Mouse (Mus musculus) c-Kit-positive CD71-positive TER-119-negative erythroid progenitor cells, embryonic 14.5 days (primary cell): Measurements from ENCODE around the gene Degs2.

ENCODE experiments used
- DNase-seq: peaks from one replicate; pipeline ENCODE4 v3.0.0-alpha.2; 2013; ENCODE audit warnings: low read depth

Degs2 gene

DNA sequence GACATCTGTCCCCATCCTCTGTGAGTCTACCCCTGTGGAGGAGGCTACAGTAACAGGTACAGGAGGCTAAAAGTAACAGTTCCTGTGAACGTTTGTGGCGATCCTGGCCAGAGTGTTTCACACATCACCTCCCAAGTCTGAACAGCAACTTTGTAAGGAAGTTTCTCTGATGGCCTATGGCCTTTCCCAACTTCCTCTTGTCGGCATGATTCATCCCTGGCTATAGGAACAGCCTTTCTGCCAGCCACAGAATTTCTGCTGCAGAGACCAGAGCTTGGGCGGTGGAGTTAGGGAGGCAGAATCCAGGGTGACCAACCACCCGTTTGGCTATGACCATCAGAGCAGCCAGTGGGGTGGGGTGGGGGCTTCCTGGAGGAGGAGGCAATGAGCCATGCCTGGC lies 2.1 kb downstream of the Degs2 start:
- DNase-seq = no peak

DNA sequence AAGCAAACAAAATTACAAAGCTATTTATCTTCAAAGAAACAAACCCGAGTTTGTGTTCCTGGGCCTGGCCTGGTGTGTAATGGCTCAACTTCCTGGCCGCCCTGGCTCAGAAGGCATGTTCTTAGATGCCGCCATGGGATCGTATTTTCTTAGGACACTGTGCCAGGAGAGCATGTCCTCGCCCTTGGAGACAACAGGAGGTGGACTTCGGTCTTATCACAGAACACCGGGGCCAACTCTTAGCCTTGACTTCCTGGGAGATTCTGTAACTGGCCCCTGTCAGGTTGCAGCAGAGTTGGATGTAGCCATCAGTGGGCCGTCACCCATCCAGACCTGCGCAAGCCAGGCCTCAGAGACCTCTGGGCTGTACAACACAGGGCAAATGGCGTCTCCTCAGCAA lies 2.5 kb downstream of the Degs2 start:
- no peak for DNase-seq

DNA sequence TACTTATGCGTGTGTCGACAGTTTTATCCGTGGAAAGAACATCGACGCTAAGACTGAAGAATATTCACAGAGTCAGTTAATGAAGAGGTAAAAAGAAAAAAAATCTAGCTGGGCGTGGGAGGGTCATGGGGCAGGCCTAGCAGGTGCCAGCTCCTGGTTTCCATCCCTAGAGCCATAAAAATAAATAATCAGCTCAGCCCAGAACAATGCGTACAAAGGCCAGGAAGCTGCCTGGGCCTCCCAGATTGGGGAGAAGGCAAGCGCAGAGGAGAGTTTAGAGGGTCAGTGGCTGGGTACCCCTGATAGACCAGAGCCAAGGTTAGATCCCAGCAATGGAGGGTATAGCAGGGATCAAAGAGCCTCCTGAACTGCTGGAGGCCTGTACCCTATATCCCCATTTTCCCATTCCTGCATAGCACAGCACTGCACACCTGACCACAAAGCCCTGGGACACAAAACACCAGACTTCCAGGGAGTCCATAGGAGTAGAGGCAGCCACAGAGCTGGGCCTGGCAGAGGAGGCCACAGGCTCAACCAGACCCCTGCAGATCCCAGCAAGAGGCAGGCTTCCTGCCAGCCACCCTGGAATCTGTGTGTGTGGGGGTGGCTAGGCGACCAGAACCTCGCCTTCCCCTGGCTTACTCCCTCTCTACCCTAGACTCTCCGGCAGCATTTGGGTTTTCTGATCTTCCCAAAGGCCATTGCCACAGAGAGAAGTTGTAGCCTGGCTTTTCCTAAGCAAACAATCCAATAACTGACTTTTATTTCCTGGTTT lies 3.2 kb downstream of the Degs2 start:
- no peak for DNase-seq

DNA sequence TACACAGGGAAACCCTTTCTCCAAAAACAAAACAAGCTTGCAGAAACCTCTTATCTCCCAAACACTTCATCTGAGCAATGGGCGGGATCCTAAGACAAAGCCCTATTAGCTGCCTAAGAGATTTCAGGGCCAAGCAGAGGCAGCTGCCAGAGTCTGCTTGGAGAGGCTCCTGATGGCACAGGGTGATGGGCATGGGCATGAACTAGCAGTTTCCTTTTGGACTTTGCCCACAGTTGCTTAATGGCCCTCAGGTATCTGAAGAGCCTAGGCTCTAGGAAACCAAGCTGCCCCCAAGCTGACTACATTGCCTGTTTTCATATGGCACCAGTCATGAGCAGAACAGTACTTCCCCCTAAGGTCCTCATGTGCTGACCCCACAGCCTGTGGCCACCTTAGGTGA lies 7.9 kb downstream of the Degs2 start:
- no peak for DNase-seq

DNA sequence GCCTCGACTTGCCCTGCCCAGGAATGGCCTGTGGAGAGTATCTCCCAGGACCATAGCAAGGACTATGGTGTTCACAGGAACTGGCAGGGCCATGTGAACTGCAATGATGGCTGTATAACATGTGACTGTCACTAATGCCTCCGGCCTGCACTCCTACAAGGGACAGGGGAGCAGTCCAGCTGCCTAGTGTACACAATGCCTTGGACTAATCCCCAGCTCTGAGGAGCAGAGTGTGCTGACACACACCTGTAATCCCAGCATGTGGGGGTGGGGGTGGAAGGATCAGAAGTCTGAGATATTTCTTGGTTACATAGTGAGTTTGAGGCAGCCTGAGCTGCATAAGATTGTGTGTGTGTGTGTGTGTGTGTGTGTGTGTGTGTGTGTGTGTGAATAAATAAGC lies 8.5 kb downstream of the Degs2 start:
- no peak for DNase-seq

DNA sequence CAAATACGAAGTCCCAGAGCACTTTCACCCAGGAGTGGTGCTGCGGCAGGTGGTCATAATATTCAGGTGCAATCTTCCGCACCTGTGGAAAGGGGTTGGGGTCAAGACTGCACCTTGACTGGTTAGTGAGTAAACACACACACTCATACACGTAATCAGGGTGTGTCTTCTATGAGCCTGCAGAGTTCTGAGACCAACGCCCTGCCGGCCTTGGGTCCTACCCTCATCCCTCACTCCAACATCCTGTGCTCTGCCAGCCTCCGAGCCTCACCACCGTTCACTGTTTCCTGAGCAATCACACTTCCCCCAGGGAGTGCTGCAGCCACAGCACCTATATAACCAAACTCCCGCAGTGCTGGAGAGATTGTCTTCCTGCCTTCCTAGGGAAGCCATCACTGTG lies 11.6 kb downstream of the Degs2 start:
- no peak for DNase-seq

DNA sequence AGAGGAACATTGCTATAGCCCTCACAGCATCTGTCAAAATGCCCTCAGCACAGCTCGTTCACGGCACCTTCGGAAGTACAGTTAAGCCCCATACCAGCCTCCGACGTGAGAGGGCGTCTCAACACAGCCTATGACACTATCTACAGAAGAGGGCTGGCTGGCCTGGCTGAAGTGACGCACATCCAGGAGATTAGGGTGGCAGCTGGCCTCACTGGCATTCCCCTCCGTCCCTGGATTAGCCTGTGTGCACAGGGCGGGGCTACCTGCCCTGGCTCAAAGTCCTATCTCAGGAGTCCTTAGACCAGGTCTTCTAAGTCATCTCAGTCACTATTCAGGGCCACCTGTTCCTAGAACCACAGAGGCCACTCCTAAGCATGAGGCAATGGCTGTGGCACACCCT lies 12.9 kb downstream of the Degs2 start:
- DNase-seq = no peak

DNA sequence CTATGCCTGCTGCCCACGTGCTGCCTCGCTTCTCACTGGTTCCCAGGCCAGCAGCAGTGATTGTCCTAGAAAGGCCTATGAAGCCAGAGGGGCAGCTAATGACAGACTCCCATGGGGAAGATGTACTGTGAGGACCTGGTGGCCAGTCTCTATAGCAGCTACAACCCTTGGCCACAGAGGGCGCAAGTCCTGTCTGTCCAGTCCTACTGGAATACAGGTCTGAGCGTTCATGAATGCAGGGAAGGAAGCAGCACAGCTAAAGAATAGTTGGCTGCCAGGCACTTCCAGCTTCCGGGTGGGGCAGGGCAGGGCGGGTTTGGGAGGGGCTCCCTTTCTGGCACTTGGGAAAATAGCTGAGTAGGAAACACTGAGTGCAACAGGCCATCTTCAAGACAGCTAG lies 15.2 kb downstream of the Degs2 start:
- no peak for DNase-seq

DNA sequence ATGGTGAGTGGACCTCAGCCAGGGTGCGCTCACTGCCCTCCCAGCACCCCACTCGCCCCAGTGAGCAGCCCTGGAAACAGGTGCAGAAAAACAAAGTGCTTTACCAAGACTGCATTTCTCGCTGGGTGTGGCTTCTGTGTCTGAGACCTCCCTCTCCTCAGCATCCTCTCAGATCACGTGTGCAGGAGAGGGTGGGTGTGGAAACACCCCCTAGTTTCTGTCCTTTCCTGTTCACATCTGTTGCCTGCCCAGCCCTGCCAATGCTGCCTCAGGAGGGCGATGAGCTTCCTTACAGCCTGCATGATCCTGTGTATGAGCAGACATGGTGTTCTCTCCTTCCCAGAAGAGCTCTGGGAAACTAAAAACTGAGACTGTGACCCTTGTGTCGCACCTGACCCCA lies 15.7 kb downstream of the Degs2 start:
- no peak for DNase-seq

DNA sequence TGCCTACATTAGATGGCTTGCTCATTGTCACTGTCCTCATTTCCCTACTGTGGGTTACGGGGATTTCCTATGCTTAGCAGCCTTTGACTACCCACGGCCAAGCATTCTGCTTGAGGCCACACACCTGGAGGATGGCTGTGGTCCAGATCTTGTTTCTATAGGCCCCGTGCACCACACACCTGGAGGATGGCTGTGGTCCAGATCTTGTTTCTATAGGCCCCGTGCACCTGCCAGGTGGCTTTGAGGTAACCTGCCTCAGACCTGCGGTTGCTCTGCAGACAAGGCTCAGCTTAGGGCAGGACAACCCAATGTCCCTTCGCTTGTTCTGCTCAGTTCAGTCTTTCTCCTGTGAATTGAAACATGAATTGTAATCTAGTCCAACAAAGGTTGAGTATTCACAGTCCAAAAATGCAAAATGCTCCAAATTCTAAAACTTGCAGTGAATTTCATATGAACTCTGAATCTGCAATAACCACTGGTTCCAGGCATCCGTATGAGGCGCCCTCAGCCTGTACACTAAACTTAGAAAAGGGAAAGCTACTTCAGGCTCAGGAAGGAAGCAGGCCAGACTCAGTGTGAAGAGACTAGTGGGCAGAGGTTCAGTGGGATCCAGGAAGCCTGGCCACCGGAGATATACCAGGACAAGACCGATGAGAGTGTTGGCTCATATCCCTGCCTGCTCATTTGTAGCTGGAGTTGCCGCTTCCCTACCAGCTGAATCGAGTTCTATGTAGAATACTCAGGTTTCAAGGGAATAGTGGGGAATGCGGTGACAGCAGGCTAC lies 19.7 kb downstream of the Degs2 start:
- DNase-seq = no peak

DNA sequence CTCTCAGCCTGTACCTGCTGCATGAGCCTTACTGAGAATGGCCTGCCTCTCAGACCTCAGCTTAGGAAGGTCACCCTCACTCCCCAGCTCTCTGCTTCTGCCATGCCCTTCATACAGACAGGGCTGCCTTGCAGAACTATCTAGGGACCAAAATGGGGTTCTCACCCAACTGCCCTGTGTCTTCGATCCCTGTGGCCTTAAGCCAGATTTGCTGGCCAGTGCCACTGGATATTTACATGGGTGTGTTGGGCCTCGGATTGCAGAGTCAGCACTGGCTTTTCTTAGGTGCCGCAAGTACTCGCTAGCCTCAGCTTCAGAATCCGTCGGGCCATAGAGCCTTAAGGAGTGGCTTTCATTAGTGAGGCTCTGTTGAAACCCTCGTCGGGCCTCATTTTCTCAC lies 21.3 kb downstream of the Degs2 start:
- DNase-seq = no peak

DNA sequence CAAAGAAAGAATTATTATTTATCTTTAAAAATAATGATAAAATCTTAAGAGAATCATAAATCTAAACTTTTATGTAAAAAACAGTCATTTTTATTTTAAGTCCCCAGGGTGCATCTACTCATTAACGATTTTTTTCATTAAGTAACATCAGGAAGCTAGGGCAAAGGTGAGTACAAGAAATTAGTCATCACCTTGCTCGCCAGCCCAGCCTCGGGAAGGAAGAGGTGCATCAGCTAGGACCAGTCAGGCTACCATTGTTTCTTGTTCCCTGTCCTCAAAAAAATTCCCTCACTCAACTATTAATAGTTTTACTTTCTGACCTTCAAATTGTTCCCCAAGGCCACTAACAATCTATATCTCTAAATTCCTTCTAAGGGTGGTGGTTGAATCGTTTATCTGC lies 23.7 kb downstream of the Degs2 start:
- DNase-seq = no peak

DNA sequence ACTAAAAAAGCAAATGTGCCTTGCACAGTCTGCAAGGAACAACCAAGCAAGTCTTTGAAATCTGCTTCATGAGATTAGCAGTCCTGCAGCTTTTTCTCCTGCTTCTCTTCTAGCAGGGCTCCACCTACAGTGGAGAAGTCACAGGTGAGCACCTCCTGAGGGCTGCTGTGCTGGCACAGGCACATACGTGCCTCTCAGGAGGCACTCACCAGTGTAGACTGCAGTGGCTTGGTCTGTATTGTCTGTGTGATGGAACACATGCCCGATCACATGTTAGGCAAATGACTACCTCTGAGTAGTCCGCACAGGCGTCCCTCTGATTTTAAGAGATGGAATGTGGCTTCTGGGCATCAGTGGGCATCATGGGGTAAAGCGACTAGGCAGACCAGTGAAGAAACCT lies 25.0 kb downstream of the Degs2 start:
- no peak for DNase-seq

DNA sequence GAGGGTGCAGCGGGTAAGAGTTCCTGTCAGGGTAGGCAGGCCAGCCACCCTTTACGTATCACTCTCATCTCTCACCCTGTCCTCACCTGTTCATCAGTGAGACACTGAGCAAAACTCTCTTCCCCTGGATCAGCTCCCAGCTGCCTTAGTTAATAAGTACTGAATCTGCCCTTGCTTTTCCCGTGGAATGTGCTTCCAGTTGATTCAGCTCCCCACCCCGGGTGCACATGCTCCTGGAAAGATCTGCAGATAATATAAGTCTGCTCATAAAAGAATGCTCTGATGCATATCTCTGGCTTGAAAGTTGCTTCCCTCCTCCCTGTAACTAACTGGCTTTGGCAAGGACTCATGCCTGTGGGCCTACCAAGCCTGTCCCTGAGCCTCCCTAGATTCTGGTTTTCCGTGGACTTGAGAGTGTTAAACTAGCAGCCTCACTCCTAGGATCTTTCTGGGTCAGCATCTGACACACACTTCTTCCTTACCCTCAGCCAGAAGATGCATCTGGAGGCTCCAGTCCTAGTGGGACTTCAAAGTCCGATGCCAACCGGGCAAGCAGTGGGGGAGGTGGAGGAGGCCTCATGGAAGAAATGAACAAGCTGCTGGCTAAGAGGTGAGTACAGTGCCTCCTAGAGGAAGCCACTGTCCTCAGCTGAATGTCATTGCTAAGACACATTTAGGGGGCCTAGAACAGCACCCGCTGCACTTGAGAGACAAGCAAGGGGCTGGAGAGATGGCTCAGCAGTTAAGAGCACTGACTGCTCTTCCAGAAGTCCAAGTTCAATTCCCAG lies 26.3 kb downstream of the Degs2 start:
- no peak for DNase-seq

DNA sequence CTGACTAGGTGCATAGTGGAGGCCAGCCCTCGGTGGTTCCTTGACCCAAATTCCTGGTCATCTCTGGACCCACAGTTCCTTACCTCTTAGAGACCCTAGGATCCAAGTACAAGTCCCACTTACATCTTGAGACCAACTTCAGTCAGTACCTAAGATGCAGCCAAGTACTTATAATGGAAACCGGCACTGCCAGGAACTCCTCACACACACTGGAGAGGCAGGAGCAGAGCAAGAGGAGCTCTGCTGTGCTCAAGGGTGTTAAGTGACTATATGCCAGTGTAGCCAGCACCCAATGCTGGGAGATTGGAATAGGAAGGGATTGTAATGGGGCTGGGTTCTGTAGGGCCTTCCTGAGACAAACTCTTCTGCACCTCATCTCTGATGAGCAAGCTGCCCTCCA lies 27.2 kb downstream of the Degs2 start:
- no peak for DNase-seq

DNA sequence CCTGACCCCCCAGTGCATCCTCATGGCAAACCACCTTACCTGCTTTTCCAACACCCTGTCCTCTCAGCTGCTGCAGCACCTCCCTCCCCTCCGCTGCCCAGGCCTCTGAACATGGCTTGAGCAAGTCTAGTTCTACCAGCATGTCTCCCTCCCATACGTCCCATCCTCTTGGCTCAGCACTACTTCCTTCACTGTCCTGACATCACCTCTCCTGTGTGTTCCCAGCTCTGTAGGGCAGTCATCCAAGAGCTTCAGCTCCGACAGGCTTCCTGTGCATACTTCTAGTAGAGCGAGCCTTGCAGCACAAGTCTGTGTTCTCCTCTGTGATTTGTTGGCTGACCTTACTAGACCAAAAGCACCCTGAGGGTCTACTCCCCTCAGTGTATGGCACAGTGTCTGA lies 27.6 kb downstream of the Degs2 start:
- no peak for DNase-seq

DNA sequence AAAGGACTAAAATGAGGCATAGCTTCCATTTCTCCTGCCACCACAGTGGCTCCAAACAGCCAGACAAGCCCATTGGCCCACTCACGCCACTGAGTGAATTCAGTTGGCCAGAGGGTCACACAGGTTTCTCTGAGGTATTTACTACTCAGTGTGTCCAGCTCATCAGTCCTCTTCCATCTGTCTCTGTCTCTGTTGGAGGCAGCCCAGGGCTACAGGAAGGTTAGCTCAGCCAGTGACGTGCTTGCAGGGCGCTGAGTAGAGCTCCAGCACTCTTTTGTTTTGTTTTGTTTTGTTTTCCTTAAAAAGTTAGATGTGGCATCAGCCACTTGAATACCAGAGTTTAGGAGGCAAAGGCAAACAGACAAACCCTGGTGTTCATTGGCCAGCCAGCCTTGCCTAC lies 28.6 kb downstream of the Degs2 start:
- DNase-seq = no peak

DNA sequence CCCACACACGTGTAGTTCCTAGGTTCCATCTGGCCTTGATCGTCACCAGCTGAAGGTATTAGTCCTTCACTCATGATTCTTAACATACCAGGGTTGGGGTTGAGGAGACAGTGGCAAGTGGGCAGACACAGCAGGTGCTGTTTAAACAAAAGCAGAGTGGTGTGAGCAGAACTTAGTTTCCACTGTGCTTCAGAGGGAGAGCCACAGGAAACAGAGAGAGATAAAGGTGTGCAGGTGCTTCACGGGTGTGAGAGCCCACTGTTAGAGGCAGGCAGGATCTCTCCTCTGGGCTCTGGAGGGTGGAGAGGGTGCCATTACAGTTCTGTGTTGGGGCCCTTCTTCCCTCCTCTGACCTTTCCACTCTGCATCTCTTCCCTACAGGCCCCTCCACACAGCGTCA lies 29.2 kb downstream of the Degs2 start:
- DNase-seq = no peak

DNA sequence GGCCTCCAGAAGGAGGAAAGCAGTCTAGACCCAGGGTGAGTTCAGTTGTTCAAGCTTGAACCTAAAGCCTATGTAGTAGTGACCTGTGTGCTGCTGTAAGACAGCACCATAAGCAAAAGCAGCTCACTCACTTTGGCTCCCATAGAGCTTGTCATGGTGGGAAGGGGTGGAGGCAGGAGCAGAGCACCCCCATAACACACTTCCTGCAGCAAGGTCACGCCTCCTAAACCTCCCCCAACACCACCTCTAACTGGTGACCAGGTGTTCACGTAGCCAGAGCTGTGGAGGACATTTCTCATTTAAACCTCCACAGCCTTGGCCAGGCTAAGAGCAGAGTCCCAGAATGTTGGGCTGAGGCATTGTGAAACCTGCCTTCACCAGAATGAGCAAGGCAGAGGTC lies 30.6 kb downstream of the Degs2 start:
- no peak for DNase-seq

DNA sequence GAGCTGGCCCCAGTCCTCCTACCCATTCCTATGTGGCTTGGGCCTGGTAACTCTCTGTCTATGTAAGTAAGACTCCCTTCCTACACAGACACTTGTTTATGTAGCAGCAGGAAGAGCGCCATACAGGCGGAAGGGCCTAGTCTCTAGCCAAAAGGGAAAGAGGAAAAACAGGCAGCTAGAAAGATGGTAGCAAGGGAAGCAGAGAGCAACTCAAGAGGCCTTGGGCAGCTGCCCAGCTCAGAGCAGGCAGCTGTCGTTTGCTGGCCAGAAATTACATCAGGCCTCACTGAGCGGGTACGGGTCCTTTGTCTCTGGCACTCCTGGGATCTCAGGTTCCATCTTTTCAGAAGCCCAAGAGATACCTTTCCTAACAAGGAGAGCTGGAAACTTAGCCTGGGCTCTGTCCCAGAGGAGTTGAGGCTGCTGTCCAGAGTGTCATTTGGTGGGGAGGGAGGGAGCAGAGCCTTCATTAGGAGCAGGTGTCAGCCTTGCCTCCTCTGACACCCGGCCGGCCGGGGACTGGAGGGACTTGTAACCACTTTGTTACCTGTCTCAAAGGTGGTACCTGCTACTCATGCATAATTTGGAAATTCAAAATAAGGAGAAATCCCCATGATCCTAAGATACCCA lies 33.4 kb downstream of the Degs2 start:
- no peak for DNase-seq

DNA sequence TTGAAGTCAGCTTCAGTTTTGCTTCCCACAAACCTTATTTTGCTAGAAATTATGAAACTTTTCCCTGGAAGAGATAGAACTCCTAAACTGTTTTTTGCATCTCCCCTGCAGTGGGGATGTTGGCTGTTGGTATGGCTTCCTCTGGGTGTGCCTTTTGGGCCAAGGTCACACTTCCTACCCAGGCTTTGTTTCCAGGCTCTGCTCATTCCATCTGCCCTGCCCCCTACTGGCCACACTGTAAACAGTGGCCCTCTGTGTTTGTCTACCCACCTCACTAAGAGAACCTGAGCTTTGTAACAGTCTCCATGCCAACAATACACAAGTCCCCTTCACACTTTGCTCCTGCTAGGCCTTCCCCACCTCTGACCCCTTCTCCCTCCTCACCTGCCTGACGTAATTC lies 44.8 kb downstream of the Degs2 start:
- DNase-seq = peak; percentile 5
